Mouse (Mus musculus) embryonic fibroblast, embryonic 13.5 days (primary cell): ENCODE measurements at regions not wholly inside any gene's neighbourhood (a gene's known extent, or its start where the extent isn't known, plus 50 kb on each side); places are given as distances from the start of the nearest gene placed in this dataset.

ENCODE experiments used
- CTCF ChIP-seq: IDR thresholded peaks from 2 replicates; pipeline ENCODE4 v1.5.1; 2011; ENCODE audit warnings: mild to moderate bottlenecking, control low read depth, low read length, moderate library complexity, borderline replicate concordance; ENCODE audit not compliant: insufficient read depth
- POLR2A ChIP-seq: IDR thresholded peaks from 2 replicates; pipeline ENCODE4 v1.6.1; 2011; ENCODE audit warnings: low read depth, mild to moderate bottlenecking, control low read depth, low read length, moderate library complexity

- TF ChIP-seq CTCF (no peak), POLR2A (no peak)
Measured at GRCm38 (mm10) chr5:141136239-141136638, 105.1 kb upstream of the Sdk1 start.
